Mouse (Mus musculus): ENCODE measurements around the gene Tfrc.

DNA sequence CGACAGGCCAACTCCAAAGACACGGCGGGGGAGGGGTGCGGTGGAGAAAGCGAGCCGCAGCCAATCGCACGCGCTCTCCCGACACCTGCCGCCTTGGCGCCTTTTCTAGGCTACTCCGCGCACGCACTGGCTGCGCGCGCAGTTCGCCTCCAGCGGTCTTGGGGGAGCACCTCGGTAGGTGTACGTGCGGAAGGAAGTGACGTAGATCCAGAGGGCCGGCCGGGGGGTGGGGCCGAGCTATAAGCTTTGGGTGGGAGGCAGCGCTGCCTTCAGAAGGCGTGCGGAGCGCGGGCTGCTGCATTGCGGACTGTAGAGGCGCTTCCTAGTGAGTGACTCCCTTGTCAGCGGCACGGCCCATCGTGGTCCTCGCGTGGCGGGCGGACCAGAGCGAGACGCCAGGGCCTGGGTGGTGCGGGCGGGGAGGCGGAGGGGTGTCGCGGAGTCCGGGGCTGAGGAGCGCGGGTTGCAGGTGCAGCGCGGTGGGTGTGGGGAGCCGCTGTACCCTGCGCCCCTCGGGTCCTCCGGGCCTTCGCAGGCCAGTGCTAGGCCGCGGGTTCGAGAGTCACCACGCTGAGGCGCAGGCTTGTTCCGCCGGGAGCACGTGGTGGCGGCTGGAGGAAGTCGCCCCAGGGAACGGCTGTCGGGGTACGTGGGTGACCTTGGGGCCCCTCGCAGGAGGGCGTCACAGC, at the start of gene Tfrc:
- TF ChIP-seq POLR2A (IDR thresholded peaks at IDR 0.05; ENCODE audit: low read depth, low read length) (peak; percentile 94), CTCF (conservative IDR thresholded peaks at IDR 0.05; ENCODE audit: insufficient read depth, insufficient read length, low read depth, low read length) (no peak)

All from kidney, adult 2 months (tissue).